Mouse (Mus musculus): Measurements from ENCODE around the gene Lamtor2. TPM values are rescaled to one million over a fixed set of nuclear protein-coding genes. Genes with fewer than 3 reads are reported as not detected.
"Not testable (repeated sequence)": the region's sequence is repeated elsewhere in the genome, so short reads cannot be mapped to it uniquely, and the experiment has no call there.

Gene Lamtor2
- total RNA-seq (2021): 100 to 1,000 TPM; 102 to 104 TPM
- long read RNA-seq, experiment 1, transcript Lamtor2-203 (2 exons, 567 nt): minor isoform, 5 of 93 reads
- long read RNA-seq, experiment 1, transcript Lamtor2-201 (4 exons, 668 nt): major isoform, 67 of 93 reads
- long read RNA-seq, experiment 1, partial matches to known transcripts: 4 of 93 reads
- long read RNA-seq, experiment 1, other reads (novel, unspliced or antisense): 13 of 93 reads
- long read RNA-seq, experiment 2, transcript Lamtor2-201 (4 exons, 668 nt): major isoform, 49 of 66 reads
- long read RNA-seq, experiment 2, partial matches to known transcripts: 3 of 66 reads
- long read RNA-seq, experiment 2, other reads (novel, unspliced or antisense): 5 of 66 reads

DNA sequence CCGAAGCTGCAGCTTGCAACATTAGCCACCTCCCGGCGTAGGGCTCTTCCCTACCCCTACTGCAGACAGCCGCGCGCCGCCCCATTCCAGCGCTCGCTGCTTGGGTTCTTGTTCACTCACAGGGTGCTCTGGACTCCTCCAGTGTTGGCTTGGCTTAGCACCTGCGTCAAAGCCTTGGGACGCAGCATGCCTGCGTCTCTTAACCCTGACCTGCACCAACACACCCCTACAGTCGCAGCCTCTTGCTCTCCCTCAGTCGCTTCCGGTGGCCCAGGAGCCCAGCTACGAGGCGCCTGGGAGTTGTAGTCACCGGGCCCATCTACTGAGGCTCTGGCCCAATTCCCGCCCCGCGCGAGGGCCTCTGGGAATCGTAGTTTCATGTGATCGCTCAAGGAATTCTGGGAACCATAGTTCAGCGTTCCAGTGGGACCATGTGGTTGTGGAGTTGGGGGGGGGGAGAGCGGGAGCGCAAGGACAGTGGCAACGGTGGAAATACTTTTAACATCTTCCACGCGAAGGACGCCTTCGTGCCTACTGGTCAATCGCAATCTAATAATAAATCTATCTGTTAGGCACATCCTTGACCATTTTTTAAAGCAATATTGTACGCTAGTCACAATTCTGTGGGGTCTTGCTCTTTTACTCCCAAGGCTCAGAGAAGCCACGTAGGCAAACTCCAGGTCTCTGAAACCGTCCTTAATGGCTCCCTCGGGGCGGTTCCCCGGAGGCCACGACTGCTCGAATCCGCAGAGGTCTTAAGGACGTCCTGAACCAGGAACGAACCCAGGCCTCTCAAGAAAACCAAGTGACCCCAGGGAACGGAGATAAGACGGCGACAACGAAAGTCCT, at the start of gene Lamtor2:
TSS of gene Lamtor2 (minus strand) at position 399 of the 849 bp plus-strand sequence.
- peak; percentile 99 for DNase-seq

GRCm38 (mm10) chr3:88602466-88602865, 49.6 kb upstream of the Lamtor2 start:
- no peak for DNase-seq

- not testable (repeated sequence) for DNase-seq
These were observed 43.7 kb upstream of the Lamtor2 start for GRCm38 (mm10) chr3:88596547-88596946.

DNA sequence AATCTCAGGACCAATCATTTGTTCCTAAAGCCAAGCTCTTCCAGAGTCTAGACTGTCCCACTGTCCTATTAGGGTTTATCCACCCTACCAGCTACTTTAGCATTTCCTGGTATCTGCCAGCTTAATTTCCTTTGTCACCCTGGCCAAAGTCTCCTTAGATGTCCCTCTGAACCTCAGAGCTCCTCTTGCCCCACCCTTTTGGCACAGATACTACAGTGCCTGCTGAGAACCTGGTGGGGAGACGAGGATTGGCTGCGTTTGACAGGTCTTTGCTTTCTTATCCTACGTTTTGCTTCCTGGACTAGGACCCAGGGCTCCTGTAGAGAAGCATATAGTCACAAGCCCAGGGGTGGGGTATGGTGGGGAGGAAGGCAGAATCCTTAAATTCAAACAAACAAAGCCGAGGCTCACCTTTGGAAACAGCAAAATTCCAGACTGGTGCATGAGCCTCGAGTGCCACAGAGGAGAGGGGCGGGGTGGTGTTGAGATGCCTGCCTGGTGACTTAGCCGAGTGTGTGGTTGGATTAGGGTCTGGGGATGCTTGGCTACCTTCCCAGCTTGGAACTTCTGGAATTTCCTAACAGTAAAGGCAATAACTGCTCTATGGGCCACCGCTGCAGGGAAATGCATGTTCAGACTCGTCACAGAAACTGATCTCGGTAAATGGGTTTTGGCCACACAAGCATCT, 41.2 kb upstream of the Lamtor2 start:
- DNase-seq: no peak

DNA sequence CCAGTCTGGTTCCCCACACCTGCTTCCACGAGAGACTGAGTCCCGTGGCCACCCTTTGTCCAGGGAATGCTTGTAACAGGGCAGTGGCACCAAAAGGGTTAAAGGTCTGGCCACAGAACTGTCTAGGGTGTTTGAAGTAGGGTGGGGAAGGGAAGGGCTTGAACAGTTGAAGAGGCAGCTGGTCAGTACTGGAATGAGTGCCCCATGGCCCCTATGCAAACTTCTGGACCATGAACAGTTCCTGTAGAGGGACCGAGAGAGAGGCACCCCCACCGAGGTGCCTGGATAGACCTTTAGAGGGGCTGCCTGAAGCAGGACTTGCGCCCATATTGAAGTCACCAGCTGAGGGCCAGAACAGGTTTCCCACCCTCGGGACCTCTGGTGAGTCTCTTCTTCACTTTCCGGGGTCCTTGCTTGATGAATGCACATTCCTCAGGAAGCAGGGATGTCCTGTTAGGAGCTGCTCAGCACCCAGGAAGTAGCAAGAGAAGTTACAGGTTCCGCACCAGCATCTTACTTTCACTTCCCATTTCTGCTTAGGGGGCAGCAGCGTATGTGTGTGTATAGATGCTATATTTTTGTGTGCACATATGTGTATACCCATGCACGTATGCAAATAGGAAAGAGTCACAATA, 40.2 kb upstream of the Lamtor2 start:
- DNase-seq: peak in 1 of 2 experiments; percentile 17

DNA sequence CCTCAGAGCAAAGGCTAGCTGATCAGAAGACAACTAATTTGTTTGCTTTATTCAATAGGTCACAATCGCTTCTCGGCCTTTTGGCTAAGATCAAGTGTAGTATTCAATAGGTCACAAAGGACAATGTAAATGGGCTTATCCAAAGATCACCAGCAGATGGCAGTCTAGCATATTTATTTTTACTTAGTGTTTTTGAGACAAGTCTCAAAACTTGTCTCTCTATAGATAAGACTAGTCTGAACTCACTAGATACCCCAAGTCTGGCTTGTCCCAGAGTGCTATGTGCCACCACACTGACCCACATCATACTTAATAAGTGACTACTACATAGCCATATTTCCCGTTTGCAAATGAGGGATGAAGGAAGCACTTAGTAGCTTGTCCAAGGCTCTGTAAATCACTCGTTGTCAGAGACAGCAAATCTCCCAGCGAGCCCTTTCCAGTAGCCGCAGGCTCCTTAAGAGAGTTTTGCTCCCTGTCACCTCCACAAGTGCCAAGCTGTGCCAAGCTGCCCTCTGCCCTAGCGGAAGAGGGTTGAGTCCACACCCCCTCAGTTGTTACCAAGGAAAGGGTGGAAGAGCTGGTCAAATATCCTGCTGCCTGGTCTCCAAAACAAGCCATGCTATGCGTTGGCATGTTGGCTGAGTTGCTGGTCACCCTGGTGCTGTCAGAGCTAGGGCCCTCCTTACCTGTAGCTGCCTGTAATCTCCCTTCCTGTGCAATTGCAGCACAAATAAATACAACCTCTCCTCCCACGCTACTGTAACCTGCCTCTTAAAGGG, 39.3 kb upstream of the Lamtor2 start:
- DNase-seq: peak; percentile 53 to 81

DNA sequence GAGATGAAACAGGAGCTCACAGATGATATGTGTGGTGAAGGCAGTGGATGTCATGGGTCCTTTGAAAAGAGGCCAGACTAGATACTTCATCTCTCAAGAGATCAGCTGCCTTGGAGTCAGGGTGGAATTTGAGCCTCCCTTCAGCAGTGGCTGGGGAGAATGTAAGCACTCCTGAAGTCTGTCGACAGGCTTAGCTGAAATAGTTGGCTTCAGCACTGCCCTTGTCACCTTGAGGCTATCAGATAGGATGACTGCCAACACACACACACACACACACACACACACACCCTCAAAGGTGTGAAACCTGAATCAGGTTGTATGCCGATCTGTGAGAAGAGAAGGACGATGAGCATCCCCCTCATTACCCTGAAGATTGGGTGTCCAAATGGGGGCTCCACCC, 38.2 kb upstream of the Lamtor2 start:
- DNase-seq: no peak

DNA sequence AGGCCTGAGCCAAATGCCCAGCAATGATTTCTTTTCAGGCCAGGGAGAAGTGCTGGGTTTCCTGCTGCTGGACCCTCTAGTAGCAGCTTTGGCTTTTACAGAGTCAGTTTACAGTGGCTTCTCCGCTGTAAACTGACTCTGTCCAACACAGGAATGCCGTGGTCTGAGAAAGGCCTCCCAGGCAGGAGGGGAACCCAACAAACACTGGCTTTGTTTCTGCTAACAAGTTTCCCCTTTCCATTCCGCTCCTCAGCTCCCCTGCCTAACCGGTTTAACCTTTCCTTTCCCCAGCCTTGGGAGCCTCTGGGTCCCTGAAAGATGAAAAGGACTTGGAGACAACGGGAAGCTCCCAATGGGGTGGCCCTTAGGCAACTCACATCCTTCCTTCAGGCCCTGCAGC, 37.4 kb upstream of the Lamtor2 start:
- DNase-seq: no peak

- no peak for DNase-seq
These were observed 33.8 kb upstream of the Lamtor2 start for GRCm38 (mm10) chr3:88586640-88587039.

GRCm38 (mm10) chr3:88585769-88586168, 32.9 kb upstream of the Lamtor2 start:
- DNase-seq: no peak

GRCm38 (mm10) chr3:88579454-88580117, 26.7 kb upstream of the Lamtor2 start:
- DNase-seq: peak; percentile 89 to 90

DNA sequence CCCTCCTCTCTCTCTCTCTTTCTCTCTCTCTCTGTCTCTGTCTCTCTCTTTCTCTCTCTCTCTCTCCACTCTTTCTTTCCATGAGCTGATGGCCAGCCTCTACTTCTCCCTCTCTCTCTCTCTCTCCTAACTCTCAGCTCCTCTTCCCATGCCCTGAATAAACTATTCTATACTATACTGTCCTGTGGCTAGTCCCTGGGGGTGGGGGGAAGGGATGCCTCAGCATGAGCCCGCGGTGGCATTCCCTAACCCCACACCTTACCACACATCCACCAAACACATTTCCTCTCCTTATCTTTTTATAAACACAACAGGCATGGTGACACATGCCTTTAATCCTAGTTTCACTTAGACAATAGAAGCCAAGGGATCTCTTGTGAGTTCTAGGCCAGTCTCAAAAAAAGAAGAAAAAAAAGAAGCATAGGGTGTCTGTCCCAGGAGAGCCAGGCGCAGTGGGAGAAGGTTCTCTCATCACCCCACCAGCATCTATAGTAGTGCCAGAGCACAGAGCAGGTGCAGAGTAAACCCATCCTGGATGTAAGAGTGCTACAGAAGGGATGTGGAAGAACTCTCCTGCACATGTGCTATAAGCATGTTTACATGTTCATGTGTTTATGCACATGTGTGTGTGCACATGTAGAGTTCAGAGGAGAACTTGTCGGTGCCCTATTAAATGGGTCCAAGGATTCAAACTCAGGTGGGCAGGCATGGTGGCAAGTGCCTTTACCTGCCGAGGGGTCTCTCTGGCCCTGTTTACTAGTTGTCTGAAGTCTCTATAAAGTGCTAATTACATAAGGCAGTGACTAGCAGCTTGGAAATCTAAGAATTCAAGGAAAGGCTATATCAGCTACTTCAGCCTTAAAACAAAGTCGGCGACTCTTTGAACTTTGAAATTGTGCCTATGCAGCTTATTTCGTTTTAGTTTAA, 25.9 kb upstream of the Lamtor2 start:
- DNase-seq: no peak

DNA sequence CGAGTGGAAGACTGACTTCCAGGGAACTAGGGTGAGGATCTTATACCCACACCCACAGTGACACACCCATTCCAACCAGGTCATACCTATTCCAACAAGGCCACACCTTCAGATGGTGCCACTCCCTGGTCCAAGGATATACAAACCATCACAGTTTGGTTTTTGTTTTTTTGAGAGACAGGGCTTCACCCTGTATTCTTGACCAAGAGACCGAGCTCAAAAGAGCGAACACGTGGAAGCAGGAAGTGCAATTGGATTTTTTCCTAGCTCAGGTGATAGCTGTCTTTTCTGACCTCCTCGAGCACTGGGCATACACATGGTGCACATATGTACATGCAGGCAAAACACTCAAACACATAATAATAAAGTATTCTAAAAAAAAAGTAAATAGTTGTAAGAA, 25.0 kb upstream of the Lamtor2 start:
- DNase-seq: not testable (repeated sequence)

DNA sequence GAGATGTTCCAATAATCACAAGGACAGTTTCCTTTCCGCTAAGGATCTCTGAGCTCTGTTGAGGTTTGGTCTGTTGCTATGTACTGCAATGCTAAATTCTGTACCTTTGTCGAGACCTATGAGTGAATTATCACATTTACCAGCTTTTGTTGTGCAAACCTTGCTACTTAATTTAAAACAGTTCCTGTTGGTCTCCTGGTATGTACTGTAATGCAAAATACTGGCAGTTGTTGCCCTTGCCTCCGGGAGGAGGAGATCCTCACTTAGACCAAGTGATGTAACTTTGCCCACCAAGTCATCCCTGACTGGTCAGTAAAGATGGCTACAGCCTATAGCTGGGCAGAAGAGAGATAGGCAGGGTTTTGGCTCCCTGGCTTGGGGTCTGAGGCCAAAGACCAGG, 22.7 kb upstream of the Lamtor2 start, which contains the start of gene Ssr2:
TSS of gene Ssr2 (plus strand) at position 337 of the 400 bp plus-strand sequence.
- DNase-seq: no peak

- DNase-seq: no peak
These were observed 20.9 kb upstream of the Lamtor2 start for GRCm38 (mm10) chr3:88573810-88574209.

DNA sequence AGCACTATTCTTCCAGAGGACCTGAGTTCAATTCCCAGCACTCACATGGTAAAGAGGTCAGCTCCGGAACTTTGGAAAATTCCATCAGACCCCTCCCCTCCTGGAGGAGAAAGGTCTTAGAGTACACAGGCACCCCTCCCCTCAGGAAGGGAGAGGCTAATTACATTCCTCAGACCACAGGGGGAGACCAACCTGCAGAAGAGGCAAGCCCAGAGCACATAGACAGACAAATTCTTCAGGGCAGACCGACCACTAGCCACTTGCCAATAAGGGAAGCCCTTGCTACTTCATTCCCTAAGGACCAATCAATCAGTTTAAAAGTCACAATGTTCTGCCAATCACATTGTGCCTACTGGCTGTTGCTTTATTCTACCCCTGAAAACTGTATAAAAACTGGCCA, 20.0 kb upstream of the Lamtor2 start:
- no peak for DNase-seq

- DNase-seq: no peak
These were observed 19.0 kb upstream of the Lamtor2 start for GRCm38 (mm10) chr3:88571856-88572255.

GRCm38 (mm10) chr3:88570341-88570740, 17.5 kb upstream of the Lamtor2 start:
- DNase-seq: no peak

DNA sequence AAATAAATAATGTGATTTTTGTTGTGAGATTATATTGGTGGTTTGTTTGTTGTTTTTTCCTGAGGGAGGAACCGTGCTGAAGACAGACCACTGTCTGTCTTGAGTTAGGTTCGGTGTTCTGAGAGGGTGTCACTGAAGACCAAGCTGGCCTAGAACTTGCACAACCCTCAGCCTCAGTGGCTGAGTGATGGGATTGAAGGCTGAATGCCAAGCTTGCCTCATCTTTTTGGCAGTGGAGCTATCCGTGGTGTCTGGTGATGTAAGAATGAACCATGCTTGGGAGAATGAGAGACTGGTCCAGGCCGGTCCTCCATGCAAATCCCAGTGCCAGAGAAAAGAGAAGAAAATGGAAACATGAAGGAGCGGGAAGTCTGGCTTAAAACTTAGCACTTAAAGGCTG, 16.8 kb upstream of the Lamtor2 start:
- DNase-seq: no peak

DNA sequence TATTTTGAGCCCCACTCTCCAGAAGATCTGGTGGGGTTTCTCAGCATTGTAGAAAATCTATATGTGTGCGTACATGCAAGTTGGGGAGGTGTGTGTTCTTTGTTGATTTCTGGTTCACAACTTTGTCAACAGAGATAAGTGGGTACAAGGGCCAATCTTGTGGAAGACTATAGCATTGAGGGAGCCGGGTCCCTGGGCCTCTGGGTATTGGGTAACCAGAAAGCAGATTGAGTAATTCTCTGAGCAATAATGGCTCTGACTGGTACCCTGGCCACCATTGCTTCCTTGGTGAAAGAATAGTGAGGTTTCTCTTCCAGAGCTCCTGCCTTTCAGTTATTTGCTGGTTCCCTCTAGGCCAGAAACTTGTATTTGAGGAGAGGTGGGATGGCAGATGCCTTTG, 16.2 kb upstream of the Lamtor2 start:
- DNase-seq: no peak
